Mouse (Mus musculus): Measurements from ENCODE around the gene Wdr45.

- TF ChIP-seq CTCF (IDR thresholded peaks at IDR 0.05; ENCODE audit: insufficient read depth, low read depth, low read length) (no peak), POLR2A (IDR thresholded peaks at IDR 0.05; ENCODE audit: insufficient read depth, low read depth, low read length) (no peak)
Observed at GRCm38 (mm10) chrX:7680864-7681263, 33.3 kb upstream of the Wdr45 start, which contains the start of gene Magix.

All from olfactory bulb, adult 2 months (tissue).